ENCODE assay signal across 30 mouse cellular contexts in genomic region chr7:82370132-82370531, GRCm38 (mm10). TPM values are rescaled to one million over a fixed set of nuclear protein-coding genes. Genes with fewer than 3 reads are reported as not detected.
A peak's percentile ranks its signal among the peaks of the same experiment; 100 is the strongest.
DNase-seq lines count a peak whose midpoint lies in the region; ATAC-seq and TF ChIP-seq lines count a peak whose summit lies in the region.
"Had no signal": no experiment of that assay in that cellular context is flagged by ENCODE, and none has a peak within 500 bp of the region (broad histone marks: within the 10 kb centered on the region; RNA-seq: fewer than 3 reads in every experiment).

No protein-coding gene starts in this region.

- TF ChIP-seq EP300 in heart, postnatal 0 days (IDR thresholded peaks at IDR 0.05; ENCODE audit: low read depth): no peak

- H3K36me3 ChIP-seq in heart, postnatal 0 days (replicated peaks; ENCODE audit: control insufficient read depth, insufficient read depth, low read length): no peaks in the 10 kb centered on the region
- H3K36me3 ChIP-seq in heart, embryonic 10.5 days: no peaks in the 10 kb centered on the region
- no peaks in the 10 kb centered on the region for H3K36me3 ChIP-seq in stomach, embryonic 16.5 days (ENCODE audit: control insufficient read depth, insufficient read depth, low read length)
- H3K36me3 ChIP-seq: embryonic facial prominence, embryonic 12.5 days; hindbrain, embryonic 10.5 days; hindbrain, embryonic 15.5 days; limb, embryonic 13.5 days; midbrain, embryonic 12.5 days; neural tube, embryonic 12.5 days had no signal

- peak; percentile 10 to 28 for DNase-seq in cerebellum, postnatal 10 days
- no peak for DNase-seq in cerebellum, postnatal 25 days
- DNase-seq in heart, postnatal 0 days (ENCODE audit: low spot score): peak; percentile 20
- no peak for DNase-seq in heart, embryonic 10.5 days (ENCODE audit: low spot score)
- peak; percentile 21 for DNase-seq in kidney, postnatal 10 days
- DNase-seq in kidney, adult 11 months: no peak
- DNase-seq in right cerebral cortex, adult 2 months (ENCODE audit: low spot score in 2 of 2): no peak
- DNase-seq: adrenal gland, adult 8-10 months; cerebellum, adult 2 months; cerebellum, postnatal 36 days; kidney, adult 18-20 months; kidney, postnatal 14 days; lung, postnatal 4 days; right cerebral cortex, adult 18-20 months; right cerebral cortex, postnatal 4 days; thymus, postnatal 14 days had no signal

- no peak for TF ChIP-seq CTCF in heart, postnatal 0 days (IDR thresholded peaks at IDR 0.05; ENCODE audit: low read depth)

- peaks cover 5% of the 10 kb centered on the region; the same call in 1 of the 2 replicates for H3K4me1 ChIP-seq in heart, postnatal 0 days (ENCODE audit: control insufficient read depth, insufficient read depth)
- no peaks in the 10 kb centered on the region for H3K4me1 ChIP-seq in heart, embryonic 10.5 days
- no peaks in the 10 kb centered on the region for H3K4me1 ChIP-seq in stomach, embryonic 16.5 days (ENCODE audit: control insufficient read depth, insufficient read depth, low read length)
- H3K4me1 ChIP-seq: hindbrain, embryonic 10.5 days; hindbrain, embryonic 15.5 days; megakaryocyte, embryonic 14.5 days; midbrain, embryonic 12.5 days; neural tube, embryonic 12.5 days had no signal

- ATAC-seq in heart, postnatal 0 days (ENCODE audit: insufficient read depth, low read depth): peak; percentile 51
- peak; percentile 80; the same call in 1 of the 2 replicates for ATAC-seq in stomach, embryonic 16.5 days (ENCODE audit: insufficient read depth, low FRiP score)
- ATAC-seq: forebrain, embryonic 14.5 days had no signal

- no peak overlapping the region for H3K9ac ChIP-seq in heart, postnatal 0 days (replicated peaks; ENCODE audit: low read depth, low read length)
- H3K9ac ChIP-seq in stomach, embryonic 16.5 days (ENCODE audit: low read length): no peak overlapping the region
- H3K9ac ChIP-seq: embryonic facial prominence, embryonic 12.5 days; hindbrain, embryonic 15.5 days; limb, embryonic 13.5 days; midbrain, embryonic 12.5 days; neural tube, embryonic 12.5 days had no signal

- H3K4me2 ChIP-seq in heart, postnatal 0 days (ENCODE audit: low read depth, low read length): no peak overlapping the region
- no peak overlapping the region for H3K4me2 ChIP-seq in stomach, embryonic 16.5 days (ENCODE audit: low read depth, low read length)
- H3K4me2 ChIP-seq: embryonic facial prominence, embryonic 12.5 days; hindbrain, embryonic 15.5 days; limb, embryonic 13.5 days; liver, embryonic 11.5 days; midbrain, embryonic 12.5 days; neural tube, embryonic 12.5 days had no signal

- no peaks in the 10 kb centered on the region for H3K9me3 ChIP-seq in heart, postnatal 0 days (replicated peaks; ENCODE audit: control insufficient read depth, low read length)
- no peaks in the 10 kb centered on the region for H3K9me3 ChIP-seq in heart, embryonic 10.5 days
- H3K9me3 ChIP-seq in stomach, embryonic 16.5 days (replicated peaks; ENCODE audit: control insufficient read depth, low read length): no peaks in the 10 kb centered on the region
- H3K9me3 ChIP-seq: embryonic facial prominence, embryonic 12.5 days; hindbrain, embryonic 10.5 days; hindbrain, embryonic 15.5 days; limb, embryonic 13.5 days; midbrain, embryonic 12.5 days; neural tube, embryonic 12.5 days had no signal

- no peak overlapping the region for H3K4me3 ChIP-seq in heart, postnatal 0 days (ENCODE audit: low read depth, low read length)
- H3K4me3 ChIP-seq in heart, embryonic 10.5 days: no peak overlapping the region
- H3K4me3 ChIP-seq in stomach, embryonic 16.5 days (replicated peaks; ENCODE audit: low read length): no peak overlapping the region
- H3K4me3 ChIP-seq: embryonic facial prominence, embryonic 12.5 days; heart, adult 2 months; hindbrain, embryonic 10.5 days; hindbrain, embryonic 15.5 days; left cerebral cortex, adult 2 months; limb, embryonic 13.5 days; megakaryocyte, embryonic 14.5 days; midbrain, embryonic 12.5 days; myocyte; neural tube, embryonic 12.5 days had no signal

- no peaks in the 10 kb centered on the region for H3K27me3 ChIP-seq in heart, postnatal 0 days (ENCODE audit: control insufficient read depth, insufficient read depth, low read length)
- no peaks in the 10 kb centered on the region for H3K27me3 ChIP-seq in heart, embryonic 10.5 days (ENCODE audit: insufficient read depth, poor library complexity, severe bottlenecking)
- no peaks in the 10 kb centered on the region for H3K27me3 ChIP-seq in stomach, embryonic 16.5 days (ENCODE audit: control insufficient read depth, insufficient read depth, low read length)
- H3K27me3 ChIP-seq: CH12.LX; embryonic facial prominence, embryonic 12.5 days; hindbrain, embryonic 15.5 days; limb, embryonic 13.5 days; megakaryocyte, embryonic 14.5 days; midbrain, embryonic 12.5 days; neural tube, embryonic 12.5 days had no signal

- 66% methylated on average over 8 of the region's 8 CpGs for WGBS in heart, postnatal 0 days
- 70% methylated on average over 8 of the region's 8 CpGs for WGBS in heart, embryonic 10.5 days
- WGBS in stomach, embryonic 16.5 days: 52% methylated on average over 8 of the region's 8 CpGs

- H3K27ac ChIP-seq in heart, postnatal 0 days (ENCODE audit: low read depth): no peak overlapping the region
- H3K27ac ChIP-seq in heart, embryonic 10.5 days: no peak overlapping the region
- H3K27ac ChIP-seq in stomach, embryonic 16.5 days (ENCODE audit: low read length): peak overlapping the region; percentile 44; the same call in 1 of the 2 replicates
- H3K27ac ChIP-seq: embryonic facial prominence, embryonic 12.5 days; hindbrain, embryonic 10.5 days; hindbrain, embryonic 15.5 days; left cerebral cortex, adult 2 months; limb, embryonic 13.5 days; midbrain, embryonic 12.5 days; neural tube, embryonic 12.5 days had no signal

RNA-seq across cellular contexts. Expression of gene Adamtsl3, which starts 34.6 kb away (rescaled TPM):
- total RNA-seq in heart, postnatal 0 days (2014; rRNA removed; ENCODE audit: low replicate concordance): 2.0 and 4.1 TPM in 2 replicates
- 1.00 and 1.0 TPM in 2 replicates for polyA plus RNA-seq in heart, postnatal 0 days (2015; fragmentation: Nextera tagmentation; extraction: Ambion mirVana)
- polyA plus RNA-seq in heart, embryonic 10.5 days (2016; fragmentation: Nextera tagmentation; extraction: Ambion mirVana): 0.06 and 0.22 TPM in 2 replicates
- 2.2 and 2.3 TPM in 2 replicates for polyA plus RNA-seq in stomach, embryonic 16.5 days (2015; fragmentation: Nextera tagmentation; extraction: Ambion mirVana)
- total RNA-seq: CH12.LX had no signal

Comparison
In these comparisons a context has a peak if more than half of its experiments do, and no peak if none do; other contexts are left out.
1. DNase-seq: peak in cerebellum, postnatal 10 days (2 of 2), heart, postnatal 0 days (single experiment) and kidney, postnatal 10 days (single experiment); none in cerebellum, postnatal 25 days (0 of 2), heart, embryonic 10.5 days (single experiment), kidney, adult 11 months (single experiment) and right cerebral cortex, adult 2 months (0 of 2).